Mouse (Mus musculus) left cerebral cortex, postnatal 25 days (tissue): Measurements from ENCODE around the gene Armcx5. TPM values are rescaled to one million over a fixed set of nuclear protein-coding genes. Genes with fewer than 3 reads are reported as not detected.

Experiments
- microRNA-seq, 2 experiments: library from miRNA; unstranded; fragments of <30 nt; microRNA quantifications; one replicate each; pipeline ENCODE4 v1.2.0; 2022
- total RNA-seq, 2 experiments: library from RNA; stranded (reverse); gene quantifications; 2 replicates each; pipeline ENCODE4 v1.2.3; 2021

Armcx5 gene
- total RNA-seq, 2 experiments from 2014 or later = 29.2 to 32.7 TPM

Small RNAs within 50 kb of the gene (microRNA-seq; reads per million reads assigned to microRNA genes)
- gene Mir1970 (0 reads per million in 2 experiments), gene Mir7646 (0 reads per million in 2 experiments)

Other genes with a start within 250 kb of the Armcx5 start
- not detected for gene AV320801, start 248.1 kb upstream of the Armcx5 start, total RNA-seq
- 1 to 10 TPM; 2.6 to 3.0 TPM for gene Nxf7, start 144.0 kb upstream of the Armcx5 start, total RNA-seq
- not detected for gene Prame, start 115.0 kb upstream of the Armcx5 start, total RNA-seq
- gene Tcp11x2, start 48.9 kb upstream of the Armcx5 start, total RNA-seq = not detected
- gene Tmsb15a, start 17.5 kb upstream of the Armcx5 start, total RNA-seq = not detected
- gene Gprasp1, start within 50 bp of the Armcx5 start, total RNA-seq = 100 to 1,000 TPM; 334 to 352 TPM
- gene Bhlhb9, start 54.9 kb downstream of the Armcx5 start, total RNA-seq = 10 to 100 TPM; 66.6 to 71.0 TPM
- gene Gprasp2, start 96.3 kb downstream of the Armcx5 start, total RNA-seq = 100 to 1,000 TPM; 161 to 192 TPM